ENCODE assay signal across 25 mouse cellular contexts in the genomic region with DNA sequence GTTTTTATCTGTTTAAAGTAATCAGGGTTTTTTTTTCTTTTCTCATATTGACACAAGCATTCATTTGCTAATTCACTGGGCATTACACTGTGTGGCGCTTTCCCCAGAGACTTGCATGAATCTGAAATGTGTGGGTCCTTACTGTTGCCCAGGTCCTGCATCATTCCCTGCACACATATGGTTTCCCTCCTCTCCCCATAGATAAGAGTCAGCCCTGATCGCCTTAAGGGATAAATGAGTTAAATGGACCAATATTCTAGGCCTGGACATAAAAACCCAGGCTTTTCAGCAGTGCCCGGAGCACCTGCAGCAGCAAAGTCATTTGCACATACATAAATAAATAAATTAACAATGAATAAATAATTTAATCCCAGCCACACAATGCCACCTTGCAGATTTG. TPM values are rescaled to one million over a fixed set of nuclear protein-coding genes. Genes with fewer than 3 reads are reported as not detected.
DNase-seq lines count a peak whose midpoint lies in the region; ATAC-seq lines count a peak whose summit lies in the region.
"Had no signal": no experiment of that assay in that cellular context is flagged by ENCODE, and none has a peak within 500 bp of the region (broad histone marks: within the 10 kb centered on the region; RNA-seq: fewer than 3 reads in every experiment).

No protein-coding gene starts in this region.

- H3K9ac ChIP-seq in forebrain, embryonic 15.5 days (replicated peaks), result no peak overlapping the region
- H3K9ac ChIP-seq in forebrain, embryonic 13.5 days, result no peak overlapping the region
- H3K9ac ChIP-seq in midbrain, embryonic 12.5 days (replicated peaks), result no peak overlapping the region
- H3K9ac ChIP-seq in neural tube, embryonic 13.5 days, result no peak overlapping the region
- H3K9ac ChIP-seq: embryonic facial prominence, embryonic 15.5 days; intestine, embryonic 15.5 days had no signal

- no peak overlapping the region for H3K27ac ChIP-seq in forebrain, embryonic 15.5 days (replicated peaks)
- H3K27ac ChIP-seq in forebrain, embryonic 13.5 days, result no peak overlapping the region
- no peak overlapping the region for H3K27ac ChIP-seq in heart, embryonic 10.5 days
- H3K27ac ChIP-seq in midbrain, embryonic 12.5 days (replicated peaks), result no peak overlapping the region
- H3K27ac ChIP-seq in midbrain, embryonic 10.5 days (replicated peaks), result no peak overlapping the region
- no peak overlapping the region for H3K27ac ChIP-seq in neural tube, embryonic 13.5 days (replicated peaks)
- H3K27ac ChIP-seq: embryonic facial prominence, embryonic 15.5 days; forebrain, embryonic 10.5 days; hindbrain, embryonic 10.5 days; intestine, embryonic 15.5 days had no signal

- H3K4me1 ChIP-seq in forebrain, embryonic 15.5 days, result peaks cover 4% of the 10 kb centered on the region; the same call in 1 of the 2 replicates
- peaks cover 11% of the 10 kb centered on the region for H3K4me1 ChIP-seq in forebrain, embryonic 13.5 days
- H3K4me1 ChIP-seq in heart, embryonic 10.5 days, result peaks cover 4% of the 10 kb centered on the region; the same call in 1 of the 2 replicates
- peaks cover 22% of the 10 kb centered on the region for H3K4me1 ChIP-seq in midbrain, embryonic 12.5 days
- peaks cover 39% of the 10 kb centered on the region for H3K4me1 ChIP-seq in midbrain, embryonic 10.5 days
- peaks cover 30% of the 10 kb centered on the region for H3K4me1 ChIP-seq in neural tube, embryonic 13.5 days (replicated peaks)
- H3K4me1 ChIP-seq: embryonic facial prominence, embryonic 15.5 days; intestine, embryonic 15.5 days had no signal

- no peaks in the 10 kb centered on the region for H3K9me3 ChIP-seq in forebrain, embryonic 15.5 days
- no peaks in the 10 kb centered on the region for H3K9me3 ChIP-seq in forebrain, embryonic 13.5 days (replicated peaks)
- H3K9me3 ChIP-seq in heart, embryonic 10.5 days, result no peaks in the 10 kb centered on the region
- no peaks in the 10 kb centered on the region for H3K9me3 ChIP-seq in midbrain, embryonic 12.5 days
- no peaks in the 10 kb centered on the region for H3K9me3 ChIP-seq in midbrain, embryonic 10.5 days (replicated peaks)
- H3K9me3 ChIP-seq in neural tube, embryonic 13.5 days, result no peaks in the 10 kb centered on the region
- H3K9me3 ChIP-seq: embryonic facial prominence, embryonic 15.5 days; forebrain, embryonic 10.5 days; hindbrain, embryonic 10.5 days; intestine, embryonic 15.5 days had no signal

- H3K4me3 ChIP-seq in forebrain, embryonic 15.5 days, result no peak overlapping the region
- H3K4me3 ChIP-seq in forebrain, embryonic 13.5 days, result no peak overlapping the region
- no peak overlapping the region for H3K4me3 ChIP-seq in heart, embryonic 10.5 days
- H3K4me3 ChIP-seq in midbrain, embryonic 12.5 days, result no peak overlapping the region
- no peak overlapping the region for H3K4me3 ChIP-seq in midbrain, embryonic 10.5 days
- no peak overlapping the region for H3K4me3 ChIP-seq in neural tube, embryonic 13.5 days
- H3K4me3 ChIP-seq: embryonic facial prominence, embryonic 15.5 days; erythroblast, embryonic 14.5 days; forebrain, embryonic 10.5 days; hindbrain, embryonic 10.5 days; intestine, embryonic 15.5 days had no signal

- H3K4me2 ChIP-seq in forebrain, embryonic 15.5 days (replicated peaks), result no peak overlapping the region
- no peak overlapping the region for H3K4me2 ChIP-seq in forebrain, embryonic 13.5 days
- H3K4me2 ChIP-seq in midbrain, embryonic 12.5 days (replicated peaks), result no peak overlapping the region
- H3K4me2 ChIP-seq in neural tube, embryonic 13.5 days, result no peak overlapping the region
- H3K4me2 ChIP-seq: embryonic facial prominence, embryonic 15.5 days; intestine, embryonic 15.5 days had no signal

- H3K36me3 ChIP-seq in forebrain, embryonic 15.5 days, result no peaks in the 10 kb centered on the region
- no peaks in the 10 kb centered on the region for H3K36me3 ChIP-seq in forebrain, embryonic 13.5 days (ENCODE audit: poor library complexity, severe bottlenecking)
- H3K36me3 ChIP-seq in heart, embryonic 10.5 days, result no peaks in the 10 kb centered on the region
- H3K36me3 ChIP-seq in midbrain, embryonic 12.5 days, result no peaks in the 10 kb centered on the region
- H3K36me3 ChIP-seq in midbrain, embryonic 10.5 days, result no peaks in the 10 kb centered on the region
- no peaks in the 10 kb centered on the region for H3K36me3 ChIP-seq in neural tube, embryonic 13.5 days
- H3K36me3 ChIP-seq: embryonic facial prominence, embryonic 15.5 days; forebrain, embryonic 10.5 days; hindbrain, embryonic 10.5 days; intestine, embryonic 15.5 days had no signal

- peak; percentile 53 for DNase-seq in heart, embryonic 10.5 days (ENCODE audit: low spot score)
- DNase-seq in heart, postnatal 4 days, result no peak
- DNase-seq in midbrain, embryonic 10.5 days (ENCODE audit: low spot score), result no peak
- DNase-seq in neural tube, embryonic 10.5 days (ENCODE audit: extremely low spot score, low spot score), result no peak
- DNase-seq: adrenal gland, postnatal 14 days; embryo, embryonic 11 days; kidney, adult 18-20 months had no signal

- H3K27me3 ChIP-seq in forebrain, embryonic 15.5 days, result no peaks in the 10 kb centered on the region
- H3K27me3 ChIP-seq in forebrain, embryonic 13.5 days, result no peaks in the 10 kb centered on the region
- H3K27me3 ChIP-seq in heart, embryonic 10.5 days (ENCODE audit: insufficient read depth, poor library complexity, severe bottlenecking), result no peaks in the 10 kb centered on the region
- H3K27me3 ChIP-seq in midbrain, embryonic 12.5 days, result peaks cover 25% of the 10 kb centered on the region
- peaks cover 67% of the 10 kb centered on the region for H3K27me3 ChIP-seq in midbrain, embryonic 10.5 days (ENCODE audit: low read depth, poor library complexity, severe bottlenecking)
- no peaks in the 10 kb centered on the region for H3K27me3 ChIP-seq in neural tube, embryonic 13.5 days
- H3K27me3 ChIP-seq: embryonic facial prominence, embryonic 15.5 days; intestine, embryonic 15.5 days had no signal

- WGBS in forebrain, embryonic 15.5 days, result 40% methylated on average over 3 of the region's 3 CpGs
- 29% methylated on average over 3 of the region's 3 CpGs for WGBS in forebrain, embryonic 13.5 days
- 67% methylated on average over 3 of the region's 3 CpGs for WGBS in heart, embryonic 10.5 days
- WGBS in midbrain, embryonic 12.5 days, result 23% methylated on average over 3 of the region's 3 CpGs
- WGBS in midbrain, embryonic 10.5 days, result 44% methylated on average over 3 of the region's 3 CpGs
- WGBS in neural tube, embryonic 13.5 days, result 40% methylated on average over 3 of the region's 3 CpGs

- ATAC-seq in forebrain, embryonic 15.5 days (replicated peaks), result 0 out of 2 replicates have a peak, but pooled peaks have one; percentile 51
- ATAC-seq in forebrain, embryonic 13.5 days, result no peak
- 0 out of 2 replicates have a peak, but pooled peaks have one; percentile 54 for ATAC-seq in midbrain, embryonic 12.5 days (ENCODE audit: low FRiP score, low read depth)
- ATAC-seq in neural tube, embryonic 13.5 days (ENCODE audit: low read depth), result 0 out of 2 replicates have a peak, but pooled peaks have one; percentile 50
- ATAC-seq: activated CD4-positive, CD25-positive, alpha-beta regulatory T cell, adult 4 months; intestine, embryonic 15.5 days; Patski had no signal

RNA-seq across cellular contexts. Expression of gene Helt, which starts 24.3 kb away (rescaled TPM):
- polyA plus RNA-seq in forebrain, embryonic 15.5 days (2015; fragmentation: Nextera tagmentation; extraction: Ambion mirVana), result 6.7 and 7.6 TPM in 2 replicates
- polyA plus RNA-seq in forebrain, embryonic 13.5 days (2015; fragmentation: Nextera tagmentation; extraction: Ambion mirVana), result 7.9 and 10.5 TPM in 2 replicates
- not detected in 2 replicates for polyA plus RNA-seq in heart, embryonic 10.5 days (2016; fragmentation: Nextera tagmentation; extraction: Ambion mirVana)
- total RNA-seq in heart, postnatal 4 days (2021), result not detected
- 38.6 and 58.0 TPM in 2 replicates for polyA plus RNA-seq in midbrain, embryonic 12.5 days (2016; fragmentation: Nextera tagmentation; extraction: Ambion mirVana)
- 32.2 and 64.1 TPM in 2 replicates for polyA plus RNA-seq in midbrain, embryonic 10.5 days (2016; fragmentation: Nextera tagmentation; extraction: Ambion mirVana)
- polyA plus RNA-seq in neural tube, embryonic 13.5 days (2015; fragmentation: Nextera tagmentation; extraction: Ambion mirVana), result 0.36 and 0.58 TPM in 2 replicates
- total RNA-seq: adrenal gland, adult 18-20 months; adrenal gland, postnatal 14 days; common myeloid progenitor, adult 5-6 weeks; gastrocnemius, postnatal 4 days; MEL had no signal
- polyA plus RNA-seq: activated CD4-positive, CD25-positive, alpha-beta regulatory T cell, adult 4 months; C2C12; cerebellum, adult 2 months; erythroblast, embryonic 14.5 days; heart, embryonic 14.5 days; intestine, embryonic 15.5 days; Patski had no signal

RNA-seq across cellular contexts. Expression of gene Slc25a4, which starts 59.1 kb away (rescaled TPM):
- polyA plus RNA-seq in forebrain, embryonic 15.5 days (2015; fragmentation: Nextera tagmentation; extraction: Ambion mirVana), result 656 and 691 TPM in 2 replicates
- polyA plus RNA-seq in forebrain, embryonic 13.5 days (2015; fragmentation: Nextera tagmentation; extraction: Ambion mirVana), result 568 and 569 TPM in 2 replicates
- polyA plus RNA-seq in heart, embryonic 10.5 days (2016; fragmentation: Nextera tagmentation; extraction: Ambion mirVana), result 1,300 and 1,795 TPM in 2 replicates
- total RNA-seq in heart, postnatal 4 days (2021), result 1,000 to 10,000 TPM; 3,101 to 3,310 TPM
- 494 and 521 TPM in 2 replicates for polyA plus RNA-seq in midbrain, embryonic 12.5 days (2016; fragmentation: Nextera tagmentation; extraction: Ambion mirVana)
- polyA plus RNA-seq in midbrain, embryonic 10.5 days (2016; fragmentation: Nextera tagmentation; extraction: Ambion mirVana), result 505 and 511 TPM in 2 replicates
- 856 and 869 TPM in 2 replicates for polyA plus RNA-seq in neural tube, embryonic 13.5 days (2015; fragmentation: Nextera tagmentation; extraction: Ambion mirVana)
